Mouse (Mus musculus) CH12.LX (cell line): ENCODE measurements around the gene Cebpa. TPM values are rescaled to one million over a fixed set of nuclear protein-coding genes. Genes with fewer than 3 reads are reported as not detected.

ENCODE experiments used
- DNase-seq: peaks from one replicate; pipeline ENCODE4 v3.0.0-alpha.2; 2013; ENCODE audit errors: extremely low read depth
- H3K27ac ChIP-seq: 2 replicates; pipeline ENCODE4 v1.5.1; 2012; ENCODE audit warnings: low read depth, mild to moderate bottlenecking, control low read depth, moderate library complexity; ENCODE audit not compliant: insufficient read depth
- H3K27me3 ChIP-seq: replicated peaks from 2 replicates; pipeline ENCODE3; 2012; ENCODE audit warnings: inconsistent platforms
- H3K36me3 ChIP-seq, 2 experiments: replicated peaks in 1 of 2; 2 replicates each; pipeline versions ENCODE3 to v1.6.1; 2012; ENCODE audit warnings: inconsistent platforms in 1 of 2, low read length in 1 of 2, mild to moderate bottlenecking in 1 of 2, mixed read lengths in 1 of 2, moderate library complexity in 1 of 2; ENCODE audit not compliant: control insufficient read depth in 1 of 2, insufficient read depth in 1 of 2
- H3K4me1 ChIP-seq, 2 experiments: 2 replicates each; pipeline ENCODE4 v1.6.1; 2012; ENCODE audit warnings: inconsistent platforms in 1 of 2, moderate library complexity in 1 of 2; ENCODE audit not compliant: insufficient read depth in 2 of 2, control insufficient read depth in 1 of 2
- H3K4me2 ChIP-seq: 2 replicates; pipeline ENCODE4 v1.6.1; 2012; ENCODE audit warnings: low read depth, mild to moderate bottlenecking, control low read depth; ENCODE audit not compliant: poor library complexity, insufficient read depth, severe bottlenecking
- H3K4me3 ChIP-seq, 3 experiments: fragments of 150-350 bp in 1 of 3; sonication (generic) in 1 of 3; replicated peaks in 1 of 3; 2 replicates each; pipeline versions ENCODE3 to v1.5.1; 2011 to 2012; ENCODE audit warnings: low read depth in 2 of 3, low read length in 2 of 3, mild to moderate bottlenecking in 2 of 3, moderate library complexity in 2 of 3, control low read depth in 1 of 3, improper control_type of control experiment in 1 of 3, inconsistent platforms in 1 of 3, mixed read lengths in 1 of 3; ENCODE audit not compliant: poor library complexity in 1 of 3
- H3K79me2 ChIP-seq: replicated peaks from 2 replicates; pipeline ENCODE4 v1.6.1; 2012; ENCODE audit warnings: mild to moderate bottlenecking, moderate library complexity; ENCODE audit not compliant: control insufficient read depth, poor library complexity, insufficient read depth, severe bottlenecking; ENCODE audit errors: extremely low read depth
- H3K9ac ChIP-seq: 2 replicates; pipeline ENCODE4 v1.6.1; 2012; ENCODE audit warnings: low read depth, mild to moderate bottlenecking, control low read depth, moderate library complexity; ENCODE audit not compliant: insufficient read depth
- H3K9me3 ChIP-seq: replicated peaks from 2 replicates; pipeline ENCODE3; 2012; ENCODE audit warnings: low read length, inconsistent platforms, mixed read lengths
- CHD1 ChIP-seq: IDR thresholded peaks from 2 replicates; pipeline ENCODE4 v1.6.1; 2012; ENCODE audit warnings: low read depth, low read length, improper control_type of control experiment, inconsistent platforms
- E2F4 ChIP-seq: IDR thresholded peaks from 2 replicates; pipeline ENCODE4 v1.6.1; 2011; ENCODE audit warnings: low read depth, low read length, improper control_type of control experiment; ENCODE audit not compliant: insufficient replicate concordance
- ELF1 ChIP-seq: IDR thresholded peaks from 2 replicates; pipeline ENCODE4 v1.6.1; 2014; ENCODE audit warnings: low read depth, mild to moderate bottlenecking, inconsistent platforms, low read length, improper control_type of control experiment
- EP300 ChIP-seq: IDR thresholded peaks from 2 replicates; pipeline ENCODE4 v1.6.1; 2011; ENCODE audit warnings: low read length, improper control_type of control experiment
- ETS1 ChIP-seq: conservative IDR thresholded peaks from 2 replicates; pipeline ENCODE4 v1.6.1; 2012; ENCODE audit warnings: low read depth, mild to moderate bottlenecking, inconsistent platforms, low read length, improper control_type of control experiment, moderate library complexity
- HCFC1 ChIP-seq: IDR thresholded peaks from 2 replicates; pipeline ENCODE4 v1.6.1; 2012; ENCODE audit warnings: low read depth, mild to moderate bottlenecking, inconsistent platforms, low read length, improper control_type of control experiment
- IRF4 ChIP-seq: IDR thresholded peaks from 2 replicates; pipeline ENCODE4 v1.6.1; 2014; ENCODE audit warnings: low read depth, mild to moderate bottlenecking, inconsistent platforms, low read length, improper control_type of control experiment
- JUN ChIP-seq: IDR thresholded peaks from 2 replicates; pipeline ENCODE4 v1.6.1; 2011; ENCODE audit warnings: low read depth, mild to moderate bottlenecking, low read length, improper control_type of control experiment, moderate library complexity; ENCODE audit not compliant: insufficient read depth
- JUND ChIP-seq: conservative IDR thresholded peaks from 2 replicates; pipeline ENCODE4 v1.6.1; 2011; ENCODE audit warnings: low read depth, low read length, improper control_type of control experiment
- KAT2A ChIP-seq: IDR thresholded peaks from 2 replicates; pipeline ENCODE4 v1.6.1; 2012; ENCODE audit warnings: low read length, improper control_type of control experiment, inconsistent platforms; ENCODE audit not compliant: insufficient replicate concordance
- MAFK ChIP-seq: IDR thresholded peaks from 2 replicates; pipeline ENCODE4 v1.6.1; 2011; ENCODE audit warnings: low read length, improper control_type of control experiment; ENCODE audit not compliant: insufficient replicate concordance
- MEF2A ChIP-seq: IDR thresholded peaks from 2 replicates; pipeline ENCODE4 v1.6.1; 2014; ENCODE audit warnings: low read depth, mild to moderate bottlenecking, inconsistent platforms, low read length, improper control_type of control experiment, borderline replicate concordance
- MXI1 ChIP-seq: IDR thresholded peaks from 2 replicates; pipeline ENCODE4 v1.6.1; 2011; ENCODE audit warnings: mild to moderate bottlenecking, low read depth, low read length, improper control_type of control experiment
- MYC ChIP-seq: IDR thresholded peaks from 2 replicates; pipeline ENCODE4 v1.6.1; 2011; ENCODE audit warnings: low read depth, mild to moderate bottlenecking, improper control_type of control experiment, low read length
- NELFE ChIP-seq: IDR thresholded peaks from 2 replicates; pipeline ENCODE4 v1.6.1; 2011; ENCODE audit warnings: low read depth, low read length, improper control_type of control experiment
- NRF1 ChIP-seq: IDR thresholded peaks from 2 replicates; pipeline ENCODE4 v1.6.1; 2014; ENCODE audit warnings: low read depth, mild to moderate bottlenecking, inconsistent platforms, low read length, improper control_type of control experiment, moderate library complexity
- RAD21 ChIP-seq: IDR thresholded peaks from 2 replicates; pipeline ENCODE4 v1.6.1; 2011; ENCODE audit warnings: low read depth, mild to moderate bottlenecking, low read length, improper control_type of control experiment, moderate library complexity
- RCOR1 ChIP-seq: conservative IDR thresholded peaks from 2 replicates; pipeline ENCODE4 v1.6.1; 2012; ENCODE audit warnings: low read depth, mild to moderate bottlenecking, inconsistent platforms, low read length, improper control_type of control experiment
- SMC3 ChIP-seq: IDR thresholded peaks from 2 replicates; pipeline ENCODE4 v1.6.1; 2011; ENCODE audit warnings: low read depth, low read length, improper control_type of control experiment
- TBP ChIP-seq: conservative IDR thresholded peaks from 2 replicates; pipeline ENCODE4 v1.6.1; 2011; ENCODE audit warnings: low read depth, low read length, improper control_type of control experiment
- TCF12 ChIP-seq: IDR thresholded peaks from 2 replicates; pipeline ENCODE4 v1.6.1; 2014; ENCODE audit warnings: low read depth, mild to moderate bottlenecking, inconsistent platforms, low read length, improper control_type of control experiment
- USF1 ChIP-seq: IDR thresholded peaks from 2 replicates; pipeline ENCODE4 v1.6.1; 2014; ENCODE audit warnings: low read depth, mild to moderate bottlenecking, inconsistent platforms, low read length, improper control_type of control experiment
- ZC3H11A ChIP-seq: IDR thresholded peaks from 2 replicates; pipeline ENCODE4 v1.6.1; 2012; ENCODE audit warnings: low read depth, mild to moderate bottlenecking, inconsistent platforms, low read length, improper control_type of control experiment
- ZNF384 ChIP-seq: IDR thresholded peaks from 2 replicates; pipeline ENCODE4 v1.6.1; 2012; ENCODE audit warnings: low read depth, low read length, improper control_type of control experiment, inconsistent platforms
- dilution Hi-C: fragments of 300-500 bp; cut with MboI; formaldehyde crosslinking; loops from 2 replicates; pipeline ENCODE4 v1.14.3; 2020; ENCODE audit warnings: low sequenced_read_pairs; ENCODE audit not compliant: extremely low pct_unique_long_range_greater_than_20kb, extremely low pct_ligation_motif_present
- in situ Hi-C: fragments of 300-500 bp; cut with MboI; formaldehyde crosslinking; loops from 3 replicates; pipeline ENCODE4 v1.14.3; 2019; ENCODE audit warnings: low sequenced_read_pairs, low pct_ligation_motif_present, low pct_unique_long_range_greater_than_20kb, mixed read lengths
- polyA plus RNA-seq: library from polyadenylated mRNA; unstranded; fragments of >175 nt; gene quantifications from 2 replicates; pipeline ENCODE4 v1.2.1, GENCODE M21; 2012; ENCODE audit warnings: low read depth; ENCODE audit not compliant: insufficient read length
- total RNA-seq, 2 experiments: library from RNA; depleted of rRNA; stranded (reverse); fragments of 300-350 nt in 1 of 2; fragments of >200 nt in 1 of 2; gene quantifications; 2 replicates each; pipeline ENCODE4 v1.2.3; 2012 to 2014

Cebpa gene
- total and polyA plus RNA-seq, 3 experiments, result not detected

- dilution Hi-C loops, result no loop called here
Observed at GRCm38 (mm10) chr7:35090550-35090949, 28.5 kb upstream of the Cebpa start.

GRCm38 (mm10) chr7:35094975-35095678, 24.0 kb upstream of the Cebpa start:
- TF ChIP-seq TCF12, result no peak
- TF ChIP-seq JUN, result no peak
- TF ChIP-seq NELFE, result no peak
- TF ChIP-seq NRF1, result no peak
- no peak for TF ChIP-seq RCOR1
- no peak for TF ChIP-seq EP300
- no peak for TF ChIP-seq RAD21
- no peak for TF ChIP-seq TBP
- TF ChIP-seq ZC3H11A, result no peak
- TF ChIP-seq JUND, result no peak
- no peak for TF ChIP-seq HCFC1
- no peak for TF ChIP-seq MEF2A
- TF ChIP-seq IRF4, result no peak
- TF ChIP-seq MXI1, result no peak
- TF ChIP-seq ETS1, result no peak
- no peak for TF ChIP-seq ELF1
- TF ChIP-seq, all 38 proteins: peak for 0
- Histone ChIP-seq H3K27me3 (no peaks in the 10 kb centered on the region), H3K36me3 (no peaks in the 10 kb centered on the region), H3K4me2 (no peak overlapping the region), H3K79me2 (no peaks in the 10 kb centered on the region), H3K4me3 (no peak overlapping the region), H3K9me3 (no peaks in the 10 kb centered on the region), H3K4me1 (peaks cover 3 to 5% of the 10 kb centered on the region in 2 experiments; a peak in 3 of 4 replicates), H3K9ac (no peak overlapping the region), H3K27ac (no peak overlapping the region)
- dilution Hi-C loops, result no loop called here
- no peak for DNase-seq
- in situ Hi-C loops, result no loop called here

More at GRCm38 (mm10) chr7:35090550-35090949, 28.5 kb upstream of the Cebpa start:
- Histone ChIP-seq H3K27me3 (no peaks in the 10 kb centered on the region), H3K36me3 (no peaks in the 10 kb centered on the region), H3K9ac (no peak overlapping the region), H3K4me1 (no peaks in the 10 kb centered on the region), H3K27ac (no peak overlapping the region), H3K79me2 (no peaks in the 10 kb centered on the region), H3K4me3 (no peak overlapping the region), H3K4me2 (no peak overlapping the region), H3K9me3 (no peaks in the 10 kb centered on the region)
- TF ChIP-seq NRF1 (no peak), CHD1 (no peak), ZNF384 (no peak), MYC (no peak), HCFC1 (no peak), SMC3 (no peak), KAT2A (no peak), JUN (no peak), MAFK (no peak), E2F4 (no peak), IRF4 (no peak), USF1 (no peak)
- in situ Hi-C loops, result no loop called here
- DNase-seq, result no peak
